Mouse (Mus musculus): ENCODE data around the gene Eif4g3.

DNA sequence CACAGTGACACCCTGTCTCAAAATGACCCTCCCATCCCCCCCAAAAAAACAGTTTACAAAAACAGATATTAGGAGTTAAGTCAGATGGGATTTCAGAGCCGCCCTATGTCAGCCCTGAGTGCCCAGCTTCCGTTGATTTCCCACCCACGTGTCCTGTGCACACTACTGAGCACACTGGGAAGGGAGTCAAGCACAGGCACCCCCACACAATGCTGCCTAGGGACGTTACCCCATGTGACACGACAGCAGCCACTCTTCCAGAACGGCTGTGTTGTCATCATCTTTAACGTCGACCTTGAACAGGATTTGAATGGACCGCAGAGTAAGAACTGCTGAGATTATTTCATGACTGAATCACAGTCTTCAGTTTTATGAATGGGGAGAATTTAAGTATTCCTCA, 138.4 kb downstream of the Eif4g3 start:
- no peak for TF ChIP-seq POLR2A (IDR thresholded peaks at IDR 0.05; ENCODE audit: insufficient read depth, low read depth, low read length)
- no peak for TF ChIP-seq CTCF (IDR thresholded peaks at IDR 0.05)
- no peak for TF ChIP-seq EP300 (IDR thresholded peaks at IDR 0.05; ENCODE audit: insufficient read depth, low read depth, low read length)
